Mouse (Mus musculus) midbrain, postnatal 0 days (tissue): ENCODE results near the gene Nrxn3. TPM values are rescaled to one million over a fixed set of nuclear protein-coding genes. Genes with fewer than 3 reads are reported as not detected.
A peak's percentile ranks its signal among the peaks of the same experiment; 100 is the strongest.

Experiments
- ATAC-seq: fragments of 200-750 bp; cut with Nextera tagmentation; 2 replicates; pipeline ENCODE4 v1.8.0; 2017; ENCODE audit warnings: moderate number of reproducible peaks, mild to moderate bottlenecking, moderate TSS enrichment, moderate library complexity; ENCODE audit not compliant: low FRiP score
- DNase-seq: peaks from one replicate; pipeline ENCODE4 v3.0.0-alpha.2; 2015; ENCODE audit warnings: low spot score
- H3K27ac ChIP-seq: fragments of 300-500 bp; sonication (generic); 2 replicates; pipeline ENCODE4 v1.5.1; 2014; ENCODE audit warnings: low read depth, mild to moderate bottlenecking, low read length, mixed read lengths
- H3K27me3 ChIP-seq: fragments of 300-500 bp; sonication (generic); 2 replicates; pipeline ENCODE4 v1.6.1; 2014; ENCODE audit warnings: low read length, control low read depth, mixed read lengths; ENCODE audit not compliant: insufficient read depth
- H3K36me3 ChIP-seq: fragments of 300-500 bp; sonication (generic); 2 replicates; pipeline ENCODE4 v1.6.1; 2014; ENCODE audit warnings: low read length, control low read depth, mixed read lengths; ENCODE audit not compliant: insufficient read depth
- H3K4me1 ChIP-seq: fragments of 300-500 bp; sonication (generic); 2 replicates; pipeline ENCODE4 v1.6.1; 2014; ENCODE audit warnings: mild to moderate bottlenecking, control low read depth, antibody characterized with exemption, low read length, mixed read lengths; ENCODE audit not compliant: insufficient read depth
- H3K4me2 ChIP-seq: fragments of 300-500 bp; sonication (generic); 2 replicates; pipeline ENCODE4 v1.6.1; 2014; ENCODE audit warnings: low read depth, mild to moderate bottlenecking, low read length, mixed read lengths; ENCODE audit not compliant: poor library complexity, severe bottlenecking
- H3K4me3 ChIP-seq: fragments of 300-500 bp; sonication (generic); 2 replicates; pipeline ENCODE4 v1.5.1; 2014; ENCODE audit warnings: low read depth, mild to moderate bottlenecking, low read length, moderate library complexity
- H3K9ac ChIP-seq: fragments of 300-500 bp; sonication (generic); replicated peaks from 2 replicates; pipeline ENCODE4 v1.6.1; 2014; ENCODE audit warnings: mild to moderate bottlenecking, low read length, moderate library complexity, mixed read lengths; ENCODE audit not compliant: poor library complexity, severe bottlenecking
- H3K9me3 ChIP-seq: fragments of 300-500 bp; sonication (generic); 2 replicates; pipeline ENCODE4 v1.6.1; 2016; ENCODE audit warnings: low read length, control low read depth
- CTCF ChIP-seq: IDR thresholded peaks from 2 replicates; pipeline ENCODE4 v1.5.1; 2016; ENCODE audit warnings: antibody characterized with exemption, mild to moderate bottlenecking
- WGBS: fragments of 180-500 bp; shearing (Covaris S2); extraction: QIAGEN DNeasy Blood & Tissue Kit; methylation state at CpG from one replicate; pipeline ENCODE4 v1.1.7; 2014; 5-methylcytosine and 5-hydroxymethylcytosine counted together
- polyA plus RNA-seq: library from polyadenylated mRNA; unstranded; fragments of >200 nt; fragmentation: Nextera tagmentation; extraction: Ambion mirVana; gene quantifications from 2 replicates; pipeline ENCODE4 v1.2.1, GENCODE M21; 2015
- total RNA-seq: library from RNA; depleted of rRNA; stranded (reverse); fragments of >200 nt; gene quantifications from 2 replicates; pipeline ENCODE4 v1.2.3, GENCODE M21; 2014

Nrxn3 gene
- total and polyA plus RNA-seq, 2 experiments from 2014 or later: 80.8 to 88.2 TPM

- H3K4me2 ChIP-seq: no peak overlapping the region
- H3K4me3 ChIP-seq: no peak overlapping the region
- no peak overlapping the region for H3K9ac ChIP-seq
- ATAC-seq (no peak), DNase-seq (peak; percentile 33)
- H3K36me3 ChIP-seq: no peaks in the 10 kb centered on the region
- peaks cover 7% of the 10 kb centered on the region; the same call in 1 of the 2 replicates for H3K4me1 ChIP-seq
- H3K27me3 ChIP-seq: no peaks in the 10 kb centered on the region
- TF ChIP-seq CTCF: no peak
- H3K27ac ChIP-seq: no peak overlapping the region
- no peaks in the 10 kb centered on the region for H3K9me3 ChIP-seq
- WGBS: 56% methylated on average over 4 of the region's 4 CpGs
Observed at GRCm38 (mm10) chr12:89128602-89129001, 405.9 kb downstream of the Nrxn3 start.

- H3K27ac ChIP-seq: no peak overlapping the region
- peak overlapping the region; percentile 19; the same call in 1 of the 2 replicates for H3K9ac ChIP-seq
- H3K9me3 ChIP-seq: no peaks in the 10 kb centered on the region
- H3K4me3 ChIP-seq: no peak overlapping the region
- WGBS: 62% methylated on average over 9 of the region's 9 CpGs
- no peak overlapping the region for H3K4me2 ChIP-seq
- H3K4me1 ChIP-seq: peaks cover 7% of the 10 kb centered on the region; the same call in 1 of the 2 replicates
- H3K36me3 ChIP-seq: no peaks in the 10 kb centered on the region
- TF ChIP-seq CTCF: no peak
- peak; percentile 48 for DNase-seq
- no peaks in the 10 kb centered on the region for H3K27me3 ChIP-seq
- ATAC-seq: peak; percentile 59; the same call in 1 of the 2 replicates
Observed at GRCm38 (mm10) chr12:89129139-89129907, 406.6 kb downstream of the Nrxn3 start.

GRCm38 (mm10) chr12:89134333-89134732 lies 411.7 kb downstream of the Nrxn3 start:
- Histone ChIP-seq H3K4me3 (no peak overlapping the region), H3K9me3 (no peaks in the 10 kb centered on the region)
- no peak for DNase-seq

GRCm38 (mm10) chr12:89134774-89135307 lies 412.2 kb downstream of the Nrxn3 start:
- no peaks in the 10 kb centered on the region for H3K9me3 ChIP-seq
- 62% methylated on average over 8 of the region's 8 CpGs for WGBS
- no peak overlapping the region for H3K27ac ChIP-seq
- H3K27me3 ChIP-seq: no peaks in the 10 kb centered on the region
- ATAC-seq (no peak), DNase-seq (no peak)
- H3K4me1 ChIP-seq: no peaks in the 10 kb centered on the region
- TF ChIP-seq CTCF: no peak
- H3K36me3 ChIP-seq: no peaks in the 10 kb centered on the region
- no peak overlapping the region for H3K4me2 ChIP-seq
- H3K4me3 ChIP-seq: no peak overlapping the region
- no peak overlapping the region for H3K9ac ChIP-seq

More at GRCm38 (mm10) chr12:89134333-89134732, 411.7 kb downstream of the Nrxn3 start:
- H3K27ac ChIP-seq: no peak overlapping the region
- peak; percentile 59 for TF ChIP-seq CTCF
- no peak overlapping the region for H3K4me2 ChIP-seq
- H3K36me3 ChIP-seq: no peaks in the 10 kb centered on the region
- H3K9ac ChIP-seq: no peak overlapping the region
- H3K27me3 ChIP-seq: no peaks in the 10 kb centered on the region
- no peak for ATAC-seq
- peaks cover under 1% of the 10 kb centered on the region; the same call in 1 of the 2 replicates for H3K4me1 ChIP-seq
- WGBS: 79% methylated on average over 2 of the region's 2 CpGs

GRCm38 (mm10) chr12:89148974-89149411 lies 426.3 kb downstream of the Nrxn3 start:
- DNase-seq (peak; percentile 80), ATAC-seq (peak; percentile 80)
- no peak for TF ChIP-seq CTCF
- 12% methylated on average over 3 of the region's 3 CpGs for WGBS
- H3K9ac ChIP-seq: peak overlapping the region; percentile 33; the same call in 1 of the 2 replicates
- no peaks in the 10 kb centered on the region for H3K27me3 ChIP-seq
- no peak overlapping the region for H3K4me3 ChIP-seq
- H3K4me1 ChIP-seq: peaks cover 7% of the 10 kb centered on the region; the same call in 1 of the 2 replicates
- no peaks in the 10 kb centered on the region for H3K9me3 ChIP-seq
- H3K36me3 ChIP-seq: no peaks in the 10 kb centered on the region
- peak overlapping the region; percentile 77 for H3K27ac ChIP-seq
- 0 out of 2 replicates have a peak overlapping the region, but pooled peaks have one; percentile 24 for H3K4me2 ChIP-seq

- peak; percentile 59 for ATAC-seq
- Histone ChIP-seq H3K4me2 (0 out of 2 replicates have a peak overlapping the region, but pooled peaks have one; percentile 24), H3K9ac (0 out of 2 replicates have a peak overlapping the region, but pooled peaks have one; percentile 33), H3K9me3 (no peaks in the 10 kb centered on the region), H3K36me3 (no peaks in the 10 kb centered on the region), H3K4me1 (peaks cover 7% of the 10 kb centered on the region; the same call in 1 of the 2 replicates), H3K27me3 (no peaks in the 10 kb centered on the region), H3K27ac (peak overlapping the region; percentile 77), H3K4me3 (no peak overlapping the region)
- WGBS: 19% methylated on average over 2 of the region's 2 CpGs
- DNase-seq: peak; percentile 26
- TF ChIP-seq CTCF: no peak
Observed at GRCm38 (mm10) chr12:89149455-89149854, 426.8 kb downstream of the Nrxn3 start.
